Mouse (Mus musculus): ENCODE data around the gene Insr.

DNA sequence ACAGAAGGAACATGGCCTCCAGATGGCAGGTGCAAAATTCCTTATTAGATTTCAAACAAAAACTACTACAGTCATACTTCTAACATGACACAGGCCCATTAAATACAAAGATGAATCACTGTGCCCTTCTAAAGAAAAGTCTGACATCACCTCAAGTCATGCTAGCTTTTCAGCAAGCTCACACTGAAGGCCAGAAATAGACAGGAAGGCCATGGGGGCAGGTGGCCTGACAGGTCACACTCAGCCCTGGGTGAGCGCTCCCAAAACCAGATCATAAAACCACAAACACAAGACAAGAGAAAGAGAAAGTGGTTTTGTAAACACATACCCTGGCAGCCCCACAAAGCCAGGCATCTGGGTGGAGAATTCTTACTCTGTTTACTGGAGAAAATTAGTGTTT lies 32.3 kb downstream of the Insr start:
- no peak for TF ChIP-seq CTCF (IDR thresholded peaks at IDR 0.05; ENCODE audit: low read depth)
- TF ChIP-seq EP300 (optimal IDR thresholded peaks at IDR 0.05): no peak
